Mouse (Mus musculus) ovary, adult 18-20 months (tissue): ENCODE data around the gene Ndufb5.
"Not testable (repeated sequence)": the region's sequence is repeated elsewhere in the genome, so short reads cannot be mapped to it uniquely, and the experiment has no call there.

Experiments
- DNase-seq: peaks from one replicate; pipeline ENCODE4 v3.0.0; 2022; ENCODE audit warnings: low spot score, mixed read lengths

The Ndufb5 gene

GRCm38 (mm10) chr3:32727861-32728260 lies 8.9 kb upstream of the Ndufb5 start:
- DNase-seq: no peak

- DNase-seq: no peak
Observed at GRCm38 (mm10) chr3:32737172-32737655, 424 bp downstream of the Ndufb5 start, which contains the start of gene Mrpl47. Mrpl47 (minus strand) TSS chr3:32737605.

- no peak for DNase-seq
Observed at GRCm38 (mm10) chr3:32738549-32738948, 1.8 kb downstream of the Ndufb5 start.

- DNase-seq: no peak
Observed at GRCm38 (mm10) chr3:32742276-32742780, 5.5 kb downstream of the Ndufb5 start.

GRCm38 (mm10) chr3:32745001-32745400 lies 8.2 kb downstream of the Ndufb5 start:
- DNase-seq: no peak

- DNase-seq: not testable (repeated sequence)
Observed at GRCm38 (mm10) chr3:32745426-32745825, 8.6 kb downstream of the Ndufb5 start.

GRCm38 (mm10) chr3:32748384-32748783 lies 11.6 kb downstream of the Ndufb5 start:
- DNase-seq: no peak

- DNase-seq: no peak
Observed at GRCm38 (mm10) chr3:32749820-32750579, 13.2 kb downstream of the Ndufb5 start.

- no peak for DNase-seq
Observed at GRCm38 (mm10) chr3:32754384-32754915, 17.7 kb downstream of the Ndufb5 start.

- no peak for DNase-seq
Observed at GRCm38 (mm10) chr3:32759212-32759611, 22.4 kb downstream of the Ndufb5 start.

GRCm38 (mm10) chr3:32762962-32763361 lies 26.2 kb downstream of the Ndufb5 start:
- DNase-seq: no peak

- no peak for DNase-seq
Observed at GRCm38 (mm10) chr3:32763902-32764301, 27.1 kb downstream of the Ndufb5 start.

GRCm38 (mm10) chr3:32770781-32771180 lies 34.0 kb downstream of the Ndufb5 start:
- DNase-seq: no peak
